ENCODE assay signal across 16 mouse cellular contexts in genomic region chr16:97144544-97145194, GRCm38 (mm10). TPM values are rescaled to one million over a fixed set of nuclear protein-coding genes. Genes with fewer than 3 reads are reported as not detected.
A peak's percentile ranks its signal among the peaks of the same experiment; 100 is the strongest.
DNase-seq lines count a peak whose midpoint lies in the region; ATAC-seq and TF ChIP-seq lines count a peak whose summit lies in the region.
"Had no signal": no experiment of that assay in that cellular context is flagged by ENCODE, and none has a peak within 500 bp of the region (broad histone marks: within the 10 kb centered on the region; RNA-seq: fewer than 3 reads in every experiment).

No protein-coding gene starts in this region.

- H3K9me3 ChIP-seq in CH12.LX (replicated peaks; ENCODE audit: low read length) = no peaks in the 10 kb centered on the region
- H3K9me3 ChIP-seq in forebrain, postnatal 0 days (ENCODE audit: low read length) = no peaks in the 10 kb centered on the region
- H3K9me3 ChIP-seq in midbrain, embryonic 15.5 days = no peaks in the 10 kb centered on the region
- H3K9me3 ChIP-seq: heart, embryonic 15.5 days; lung, embryonic 15.5 days had no signal

- no peak for TF ChIP-seq RAD21 in CH12.LX (IDR thresholded peaks at IDR 0.05; ENCODE audit: low read depth, low read length)

- 11% methylated on average over 12 of the region's 12 CpGs for WGBS in forebrain, postnatal 0 days
- 12% methylated on average over 12 of the region's 12 CpGs for WGBS in midbrain, embryonic 15.5 days

- no peak overlapping the region for H3K9ac ChIP-seq in CH12.LX (ENCODE audit: insufficient read depth, low read depth)
- peak overlapping the region; percentile 4; the same call in 1 of the 2 replicates for H3K9ac ChIP-seq in forebrain, postnatal 0 days
- no peak overlapping the region for H3K9ac ChIP-seq in midbrain, embryonic 15.5 days
- H3K9ac ChIP-seq: heart, embryonic 15.5 days; lung, embryonic 15.5 days had no signal

- peak; percentile 7 for DNase-seq in embryo, embryonic 10 days (ENCODE audit: low spot score)
- no peak for DNase-seq in embryo, embryonic 9.5 days (ENCODE audit: extremely low spot score)
- DNase-seq in CH12.LX (ENCODE audit: extremely low read depth) = no peak
- peak; percentile 60 for DNase-seq in forebrain, postnatal 0 days
- DNase-seq in layer of hippocampus, adult 18-20 months (ENCODE audit: low spot score in 2 of 2) = no peak
- no peak for DNase-seq in heart, postnatal 25 days (ENCODE audit: low spot score)
- DNase-seq in adrenal gland, postnatal 36 days = no peak
- DNase-seq: cerebellum, adult 2 months; heart, adult 11 months; thymus, adult 18-20 months had no signal

- H3K36me3 ChIP-seq in CH12.LX (replicated peaks in 1 of 2; ENCODE audit: control insufficient read depth in 1 of 2, insufficient read depth in 1 of 2, low read length in 1 of 2) = no peaks in the 10 kb centered on the region
- no peaks in the 10 kb centered on the region for H3K36me3 ChIP-seq in forebrain, postnatal 0 days (ENCODE audit: insufficient read depth)
- H3K36me3 ChIP-seq in midbrain, embryonic 15.5 days (replicated peaks) = no peaks in the 10 kb centered on the region
- H3K36me3 ChIP-seq: heart, embryonic 15.5 days; lung, embryonic 15.5 days had no signal

- H3K79me2 ChIP-seq in CH12.LX (replicated peaks; ENCODE audit: control insufficient read depth, extremely low read depth, insufficient read depth, poor library complexity, severe bottlenecking) = no peaks in the 10 kb centered on the region

- no peak for TF ChIP-seq POLR2A in CH12.LX (IDR thresholded peaks at IDR 0.05; ENCODE audit: low read depth, low read length)

- H3K4me1 ChIP-seq in CH12.LX (ENCODE audit: control insufficient read depth in 1 of 2, insufficient read depth in 2 of 2) = peaks cover 0 to 9% of the 10 kb centered on the region in 2 experiments; a peak in 1 of 4 replicates
- H3K4me1 ChIP-seq in forebrain, postnatal 0 days (ENCODE audit: insufficient read depth) = 0 out of 2 replicates have a peak, but pooled peaks cover 4% of the 10 kb centered on the region
- peaks cover 28% of the 10 kb centered on the region for H3K4me1 ChIP-seq in midbrain, embryonic 15.5 days
- H3K4me1 ChIP-seq: heart, embryonic 15.5 days; lung, embryonic 15.5 days had no signal

- dilution Hi-C loops in CH12.LX (cut with MboI; ENCODE audit: extremely low pct_ligation_motif_present, extremely low pct_unique_long_range_greater_than_20kb, low sequenced_read_pairs) = no loop called here

- in situ Hi-C loops in CH12.LX (cut with MboI; ENCODE audit: low pct_ligation_motif_present, low pct_unique_long_range_greater_than_20kb, low sequenced_read_pairs) = no loop called here

- no peaks in the 10 kb centered on the region for H3K27me3 ChIP-seq in CH12.LX (replicated peaks)
- no peaks in the 10 kb centered on the region for H3K27me3 ChIP-seq in forebrain, postnatal 0 days (ENCODE audit: insufficient read depth, low read length)
- no peaks in the 10 kb centered on the region for H3K27me3 ChIP-seq in midbrain, embryonic 15.5 days (replicated peaks)
- H3K27me3 ChIP-seq: heart, embryonic 15.5 days; lung, embryonic 15.5 days had no signal

- H3K27ac ChIP-seq in CH12.LX (ENCODE audit: insufficient read depth, low read depth) = no peak overlapping the region
- 0 out of 2 replicates have a peak overlapping the region, but pooled peaks have one; percentile 1 for H3K27ac ChIP-seq in forebrain, postnatal 0 days (ENCODE audit: low read depth, low read length)
- peak overlapping the region; percentile 65 for H3K27ac ChIP-seq in midbrain, embryonic 15.5 days
- H3K27ac ChIP-seq: heart, embryonic 15.5 days; kidney, postnatal 0 days; lung, embryonic 15.5 days had no signal

- no peak overlapping the region for H3K4me2 ChIP-seq in CH12.LX (ENCODE audit: insufficient read depth, low read depth, poor library complexity, severe bottlenecking)
- H3K4me2 ChIP-seq in forebrain, postnatal 0 days (ENCODE audit: low read depth) = peak overlapping the region; percentile 27
- peak overlapping the region; percentile 36 for H3K4me2 ChIP-seq in midbrain, embryonic 15.5 days
- H3K4me2 ChIP-seq: heart, embryonic 15.5 days; lung, embryonic 15.5 days had no signal

- no peak for TF ChIP-seq CTCF in CH12.LX (conservative IDR thresholded peaks at IDR 0.05 in 1 of 2, IDR thresholded peaks at IDR 0.05 in 1 of 2; ENCODE audit: low read depth in 2 of 2, low read length in 2 of 2)
- no peak for TF ChIP-seq CTCF in forebrain, postnatal 0 days (IDR thresholded peaks at IDR 0.05; ENCODE audit: low read depth)

- TF ChIP-seq EP300 in CH12.LX (IDR thresholded peaks at IDR 0.05; ENCODE audit: low read length) = no peak

- H3K4me3 ChIP-seq in CH12.LX (replicated peaks in 1 of 3; ENCODE audit: low read depth in 2 of 3, low read length in 2 of 3, poor library complexity in 1 of 3) = no peak overlapping the region
- H3K4me3 ChIP-seq in forebrain, postnatal 0 days (ENCODE audit: low read depth, low read length) = no peak overlapping the region
- H3K4me3 ChIP-seq in midbrain, embryonic 15.5 days = no peak overlapping the region
- H3K4me3 ChIP-seq: heart, embryonic 15.5 days; lung, embryonic 15.5 days; myocyte had no signal

- peak; percentile 84 for ATAC-seq in forebrain, postnatal 0 days
- ATAC-seq in midbrain, embryonic 15.5 days (replicated peaks) = peak; percentile 85

- intact Hi-C loops in heart, postnatal 25 days (cut with DNase I) = no loop called here

TF ChIP-seq in CH12.LX, 34 proteins besides CTCF, POLR2A, EP300 and RAD21:
- no peak for TF ChIP-seq USF2 (conservative IDR thresholded peaks at IDR 0.05; ENCODE audit: low read depth, low read length)
- TF ChIP-seq MYC (IDR thresholded peaks at IDR 0.05; ENCODE audit: low read depth, low read length) = no peak
- 0 out of 2 replicates have a peak, but pooled peaks have one; percentile 9 for TF ChIP-seq ZNF384 (IDR thresholded peaks at IDR 0.05; ENCODE audit: low read depth, low read length)
- no peak for TF ChIP-seq MAFK (IDR thresholded peaks at IDR 0.05; ENCODE audit: insufficient replicate concordance, low read length)
TF ChIP-seq in CH12.LX: peak in this region for 1.

RNA-seq across cellular contexts. Expression of gene Dscam, which starts 25.9 kb away (rescaled TPM):
- total RNA-seq in CH12.LX (2012; rRNA removed) (under 0.01 and 0.04 TPM in 2 replicates), CH12.LX (2014; rRNA removed) (0.03 and 0.12 TPM in 2 replicates)
- 0.30 and 0.39 TPM in 2 replicates for polyA plus RNA-seq in CH12.LX (2012; ENCODE audit: insufficient read length, low read depth)
- 19.1 and 29.1 TPM in 2 replicates for total RNA-seq in forebrain, postnatal 0 days (2014; rRNA removed)
- 4.6 and 7.9 TPM in 2 replicates for polyA plus RNA-seq in forebrain, postnatal 0 days (2015; fragmentation: Nextera tagmentation; extraction: Ambion mirVana)
- 16.2 and 16.9 TPM in 2 replicates for polyA plus RNA-seq in midbrain, embryonic 15.5 days (2015; fragmentation: Nextera tagmentation; extraction: Ambion mirVana)
- 10 to 100 TPM; 35.7 to 36.8 TPM for total RNA-seq in layer of hippocampus, adult 18-20 months (2021)
- total RNA-seq in heart, postnatal 25 days (2021) = not detected
- under 1 TPM in 1 of 2 experiments, not detected in 1; 0.07 TPM for total RNA-seq in adrenal gland, postnatal 36 days (2021)
- total RNA-seq: liver, adult 2 months had no signal
- polyA plus RNA-seq: heart, embryonic 15.5 days; liver, adult 2 months; lung, embryonic 15.5 days had no signal

Comparison
In these comparisons a context has a peak if more than half of its experiments do, and no peak if none do; other contexts are left out.
1. DNase-seq: peak in embryo, embryonic 10 days (single experiment) and forebrain, postnatal 0 days (single experiment); none in embryo, embryonic 9.5 days (single experiment), CH12.LX (single experiment), layer of hippocampus, adult 18-20 months (0 of 2), heart, postnatal 25 days (single experiment) and adrenal gland, postnatal 36 days (0 of 2).
2. RNA of gene Dscam, which starts 25.9 kb away (total RNA-seq): 35.7 to 36.8 TPM in layer of hippocampus, adult 18-20 months and 19.1 to 29.1 TPM in forebrain, postnatal 0 days; under 0.01 to 0.12 TPM in CH12.LX, 0.07 TPM in adrenal gland, postnatal 36 days and not detected in heart, postnatal 25 days; every median in the first group is over 10 times any median in the second.